9 mouse cellular contexts compared by ENCODE assay signal in the genomic region with DNA sequence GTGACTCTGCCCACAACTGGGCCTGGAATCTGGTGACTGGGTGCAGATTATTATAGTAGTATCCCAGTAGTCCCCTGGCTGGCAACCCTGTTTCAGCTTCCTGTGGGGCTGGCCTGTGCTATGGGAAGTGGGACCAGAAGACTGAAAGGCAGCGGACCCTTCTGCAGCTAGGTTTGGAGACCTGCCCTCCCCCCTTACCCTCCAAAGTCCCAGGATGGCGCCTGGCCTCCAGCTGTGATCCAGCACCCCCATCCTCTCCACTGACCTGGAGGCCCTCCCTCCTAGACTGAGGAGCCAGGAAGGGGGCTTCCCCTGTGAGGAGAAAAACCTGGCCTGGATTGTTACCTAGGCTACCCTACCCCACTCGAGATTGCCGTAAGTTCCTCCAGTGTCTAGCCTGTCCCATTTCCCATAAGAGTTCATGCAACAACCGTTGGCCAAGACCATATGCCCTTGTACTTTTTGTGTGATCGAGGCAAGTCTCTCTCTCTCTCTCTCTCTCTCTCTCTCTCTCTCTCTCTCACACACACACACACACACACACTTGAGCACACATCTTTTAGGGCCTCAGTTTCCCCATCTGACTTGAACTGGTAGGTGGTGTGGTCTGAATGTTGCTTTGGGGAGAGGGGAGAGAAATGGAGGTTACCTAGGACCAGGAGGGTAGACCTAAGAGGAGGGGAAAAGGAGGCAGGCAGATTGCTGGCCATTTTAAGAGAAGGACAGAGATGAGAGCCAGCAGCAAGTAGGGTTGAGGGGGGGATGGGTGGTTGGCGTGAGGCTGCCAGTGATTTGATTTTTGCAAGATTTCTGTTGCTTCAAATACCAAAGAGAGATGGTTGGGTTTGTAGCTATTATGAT.
DNase-seq lines count a peak whose midpoint lies in the region; ATAC-seq and TF ChIP-seq lines count a peak whose summit lies in the region.
"Had no signal": no experiment of that assay in that cellular context is flagged by ENCODE, and none has a peak within 500 bp of the region (broad histone marks: within the 10 kb centered on the region; RNA-seq: fewer than 3 reads in every experiment).

No protein-coding gene starts in this region.

- peak overlapping the region; percentile 26 for H3K4me3 ChIP-seq in lung, embryonic 14.5 days (ENCODE audit: low read depth, low read length)
- H3K4me3 ChIP-seq in forebrain, embryonic 11.5 days (ENCODE audit: low read depth, low read length): 0 out of 2 replicates have a peak overlapping the region, but pooled peaks have one; percentile 12
- peak overlapping the region; percentile 33 for H3K4me3 ChIP-seq in intestine, embryonic 16.5 days (ENCODE audit: low read length)
- peak overlapping the region; percentile 19; the same call in 1 of the 2 replicates for H3K4me3 ChIP-seq in stomach, embryonic 14.5 days (ENCODE audit: low read depth, low read length)

- peak overlapping the region; percentile 80 for H3K27ac ChIP-seq in lung, embryonic 14.5 days (ENCODE audit: low read depth)
- no peak overlapping the region for H3K27ac ChIP-seq in forebrain, embryonic 11.5 days (ENCODE audit: low read depth, low read length)
- peak overlapping the region; percentile 72 for H3K27ac ChIP-seq in intestine, embryonic 16.5 days (ENCODE audit: low read length)
- H3K27ac ChIP-seq in stomach, embryonic 14.5 days (ENCODE audit: low read length): peak overlapping the region; percentile 74; the same call in 1 of the 2 replicates

- H3K36me3 ChIP-seq in lung, embryonic 14.5 days (ENCODE audit: insufficient read depth): peaks cover 12% of the 10 kb centered on the region; the same call in 1 of the 2 replicates
- H3K36me3 ChIP-seq in forebrain, embryonic 11.5 days (ENCODE audit: control insufficient read depth, insufficient read depth, low read length): no peaks in the 10 kb centered on the region
- H3K36me3 ChIP-seq in intestine, embryonic 16.5 days (ENCODE audit: control insufficient read depth, insufficient read depth, low read length): no peaks in the 10 kb centered on the region
- peaks cover 3% of the 10 kb centered on the region; the same call in 1 of the 2 replicates for H3K36me3 ChIP-seq in stomach, embryonic 14.5 days (ENCODE audit: control insufficient read depth, insufficient read depth, low read length)

- H3K9me3 ChIP-seq in lung, embryonic 14.5 days (ENCODE audit: low read depth, low read length): no peaks in the 10 kb centered on the region
- no peaks in the 10 kb centered on the region for H3K9me3 ChIP-seq in forebrain, embryonic 11.5 days (ENCODE audit: control insufficient read depth, low read length)
- no peaks in the 10 kb centered on the region for H3K9me3 ChIP-seq in intestine, embryonic 16.5 days (ENCODE audit: control insufficient read depth, low read length)
- H3K9me3 ChIP-seq in stomach, embryonic 14.5 days (ENCODE audit: control insufficient read depth, low read depth, low read length): no peaks in the 10 kb centered on the region

- peak; percentile 69 for ATAC-seq in lung, embryonic 14.5 days (ENCODE audit: insufficient read depth)
- ATAC-seq in forebrain, embryonic 11.5 days (replicated peaks; ENCODE audit: low FRiP score): peak; percentile 62
- ATAC-seq in intestine, embryonic 16.5 days: peak; percentile 21; the same call in 1 of the 2 replicates
- ATAC-seq in stomach, embryonic 14.5 days (ENCODE audit: insufficient number of reproducible peaks, insufficient read depth, low FRiP score, low read depth): peak; percentile 67
- ATAC-seq in granulocyte monocyte progenitor cell, adult 5-6 weeks (replicated peaks; ENCODE audit: poor library complexity, severe bottlenecking): no peak
- ATAC-seq: inflammation-experienced regulatory T-cells, adult 6 months had no signal

- DNase-seq in lung, embryonic 14.5 days: peak; percentile 83
- DNase-seq in lung, adult 18-20 months: no peak
- DNase-seq in forebrain, embryonic 11.5 days (ENCODE audit: low spot score): peak; percentile 68
- DNase-seq in testis, postnatal 10 days (ENCODE audit: low spot score): no peak
- DNase-seq: adrenal gland, adult 2 months had no signal

- 16% methylated on average over 7 of the region's 7 CpGs for WGBS in lung, embryonic 14.5 days
- WGBS in forebrain, embryonic 11.5 days: 18% methylated on average over 7 of the region's 7 CpGs
- 24% methylated on average over 7 of the region's 7 CpGs for whole genome bisulfite sequencing in intestine, embryonic 16.5 days
- WGBS in stomach, embryonic 14.5 days: 10% methylated on average over 7 of the region's 7 CpGs

- H3K9ac ChIP-seq in lung, embryonic 14.5 days: peak overlapping the region; percentile 32
- no peak overlapping the region for H3K9ac ChIP-seq in forebrain, embryonic 11.5 days (ENCODE audit: low read length)
- H3K9ac ChIP-seq in intestine, embryonic 16.5 days (ENCODE audit: low read depth, low read length): peak overlapping the region; percentile 50
- H3K9ac ChIP-seq in stomach, embryonic 14.5 days (replicated peaks; ENCODE audit: low read depth, low read length): 0 out of 2 replicates have a peak overlapping the region, but pooled peaks have one; percentile 11

- TF ChIP-seq CTCF in lung, embryonic 14.5 days (IDR thresholded peaks at IDR 0.05; ENCODE audit: low read depth): no peak

- peak overlapping the region; percentile 59 for H3K4me2 ChIP-seq in lung, embryonic 14.5 days
- peak overlapping the region; percentile 38 for H3K4me2 ChIP-seq in forebrain, embryonic 11.5 days (ENCODE audit: low read depth, low read length, severe bottlenecking)
- H3K4me2 ChIP-seq in intestine, embryonic 16.5 days (ENCODE audit: low read depth, low read length): peak overlapping the region; percentile 53
- peak overlapping the region; percentile 96 for H3K4me2 ChIP-seq in stomach, embryonic 14.5 days (replicated peaks; ENCODE audit: low read depth, low read length)

- H3K4me1 ChIP-seq in lung, embryonic 14.5 days (ENCODE audit: insufficient read depth): peaks cover 44% of the 10 kb centered on the region
- H3K4me1 ChIP-seq in forebrain, embryonic 11.5 days (replicated peaks; ENCODE audit: control insufficient read depth, insufficient read depth, low read length): peaks cover 28% of the 10 kb centered on the region
- peaks cover 86% of the 10 kb centered on the region for H3K4me1 ChIP-seq in intestine, embryonic 16.5 days (ENCODE audit: control insufficient read depth, insufficient read depth, low read length)
- peaks cover 60% of the 10 kb centered on the region for H3K4me1 ChIP-seq in stomach, embryonic 14.5 days (ENCODE audit: control insufficient read depth, insufficient read depth, low read length)

- H3K27me3 ChIP-seq in lung, embryonic 14.5 days (ENCODE audit: insufficient read depth, low read length): no peaks in the 10 kb centered on the region
- no peaks in the 10 kb centered on the region for H3K27me3 ChIP-seq in forebrain, embryonic 11.5 days (ENCODE audit: control insufficient read depth, insufficient read depth, low read length)
- H3K27me3 ChIP-seq in intestine, embryonic 16.5 days (replicated peaks; ENCODE audit: control insufficient read depth, insufficient read depth, low read length): no peaks in the 10 kb centered on the region
- no peaks in the 10 kb centered on the region for H3K27me3 ChIP-seq in stomach, embryonic 14.5 days (ENCODE audit: control insufficient read depth, insufficient read depth, low read length)

Comparison
In these comparisons a context has a peak if more than half of its experiments do, and no peak if none do; other contexts are left out.
1. DNase-seq: peak in lung, embryonic 14.5 days (single experiment) and forebrain, embryonic 11.5 days (single experiment); none in lung, adult 18-20 months (0 of 2) and testis, postnatal 10 days (single experiment).
2. H3K4me2 ChIP-seq: peak in every context shown above with its lines; median percentile 96 in stomach, embryonic 14.5 days; 59 in lung, embryonic 14.5 days; 53 in intestine, embryonic 16.5 days; 38 in forebrain, embryonic 11.5 days.
3. Peak in every context shown above with its lines, with median percentiles within 50 percentile points of each other: H3K4me3 ChIP-seq.